Mouse (Mus musculus): ENCODE data around the gene Svip.

The Svip gene

DNA sequence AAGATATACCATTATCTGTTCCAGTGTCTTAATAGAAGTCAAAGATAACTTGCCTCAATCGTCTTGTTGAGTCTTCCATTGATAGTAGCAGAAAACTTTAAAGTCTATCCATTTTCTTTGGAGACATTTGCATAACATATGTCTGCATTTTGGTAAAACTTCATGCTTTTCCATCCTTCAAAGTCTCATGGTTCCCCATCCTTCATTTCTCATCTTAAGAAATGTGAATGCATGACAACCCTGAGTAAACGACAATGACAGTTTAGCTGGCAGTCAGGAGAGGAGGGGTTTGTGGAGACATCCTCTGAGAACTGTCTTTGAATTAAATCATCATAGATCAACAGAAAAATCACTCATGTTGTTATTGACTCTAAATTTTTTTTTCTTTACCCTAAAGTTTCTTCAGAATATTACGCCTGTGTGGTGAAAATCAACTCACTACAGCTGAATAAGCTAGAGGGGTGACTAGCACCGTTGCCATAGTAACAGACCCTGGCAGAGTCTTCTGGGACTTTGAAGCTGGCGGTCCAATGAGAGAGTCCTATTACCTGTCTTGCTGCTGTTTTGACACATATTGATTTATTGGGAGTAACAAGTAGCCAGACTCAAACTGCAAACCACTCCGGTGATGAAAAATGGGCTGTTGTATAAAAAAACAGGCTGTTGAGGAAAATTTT is 45.0 kb downstream of the Svip start:
- no peak for DNase-seq

DNA sequence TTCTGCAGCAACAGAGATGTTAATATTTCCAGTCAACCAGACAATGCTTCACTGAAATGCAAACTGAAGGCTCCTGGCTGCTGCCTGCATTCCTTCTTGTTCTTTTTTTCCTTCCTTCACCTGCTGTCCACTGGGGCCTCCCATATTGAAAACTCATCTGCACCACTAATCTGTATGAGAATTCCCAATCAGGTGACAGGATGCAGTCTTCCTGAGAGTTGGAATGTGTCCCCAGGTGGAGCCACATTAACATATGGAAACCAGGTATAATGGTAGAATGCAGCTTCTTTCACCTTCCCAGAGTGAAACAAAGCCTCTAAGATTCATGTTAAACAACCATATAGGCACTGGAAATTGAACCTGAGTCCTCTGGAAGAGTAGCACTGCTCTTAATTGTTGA is 48.1 kb downstream of the Svip start:
- no peak for DNase-seq

DNA sequence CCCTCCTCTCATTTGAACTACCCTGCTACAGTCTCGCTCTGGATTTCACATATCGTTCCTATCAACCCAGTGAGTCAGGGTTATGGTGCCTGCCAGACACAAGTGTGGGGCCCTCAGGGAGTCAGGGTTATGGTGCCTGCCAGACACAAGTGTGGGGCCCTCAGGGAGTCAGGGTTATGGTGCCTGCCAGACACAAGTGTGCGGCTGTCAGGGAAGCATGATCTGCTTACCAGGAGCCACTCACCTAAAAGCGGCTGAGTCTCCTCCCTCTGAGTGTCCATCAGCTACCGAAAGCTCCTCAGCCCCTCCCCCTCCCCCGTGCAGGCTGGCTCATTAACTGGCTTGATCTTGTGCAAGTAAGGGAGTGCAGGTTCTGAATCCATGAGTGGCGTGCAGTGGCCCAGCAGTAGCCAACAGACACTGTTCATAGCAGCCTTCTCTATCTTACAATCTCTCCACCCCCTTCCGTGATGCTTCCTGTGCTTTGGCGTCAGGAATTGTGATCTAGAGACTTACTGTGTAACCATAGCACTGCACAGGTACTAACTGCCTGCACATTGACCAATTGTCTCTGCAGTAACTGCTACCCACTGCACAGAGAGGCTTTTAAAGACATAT is 50.3 kb downstream of the Svip start:
- no peak for DNase-seq

Data from cerebellum, adult 9-11 months (tissue).